Mouse (Mus musculus) frontal cortex, postnatal 10 days (tissue): ENCODE results near the gene Frmpd1.

Experiments
- DNase-seq, 2 experiments: peaks; one replicate each; pipeline ENCODE4 v3.0.0; 2022; ENCODE audit warnings: low spot score in 2 of 2, mixed read lengths in 1 of 2

Gene Frmpd1

GRCm38 (mm10) chr4:45331139-45331538 is 146.5 kb downstream of the Frmpd1 start:
- DNase-seq, result no peak

- no peak for DNase-seq
Measured at GRCm38 (mm10) chr4:45332466-45332865, 147.8 kb downstream of the Frmpd1 start.
